Mouse (Mus musculus) lung, postnatal 10 days (tissue): ENCODE measurements around the gene Gm42957.
A peak's percentile ranks its signal among the peaks of the same experiment; 100 is the strongest.
"Not testable (repeated sequence)": the region's sequence is repeated elsewhere in the genome, so short reads cannot be mapped to it uniquely, and the experiment has no call there.

Experiments used
- DNase-seq: peaks from one replicate; pipeline ENCODE4 v3.0.0; 2021

The Gm42957 gene

GRCm38 (mm10) chr3:96629729-96630600, 5.3 kb upstream of the Gm42957 start, which contains the start of gene Rbm8a:
Gene Rbm8a, plus strand, starts transcription at chr3:96629933.
- peak; percentile 98 for DNase-seq

GRCm38 (mm10) chr3:96632058-96632457, 3.2 kb upstream of the Gm42957 start:
- DNase-seq: no peak

- DNase-seq: no peak
Measured at GRCm38 (mm10) chr3:96634015-96634414, 1.3 kb upstream of the Gm42957 start.

- DNase-seq: no peak
Measured at GRCm38 (mm10) chr3:96635906-96636305, 632 bp downstream of the Gm42957 start.

- DNase-seq: no peak
Measured at GRCm38 (mm10) chr3:96636448-96636847, 1.2 kb downstream of the Gm42957 start.

- DNase-seq: peak; percentile 74
Measured at GRCm38 (mm10) chr3:96639219-96639618, 3.9 kb downstream of the Gm42957 start.

- DNase-seq: peak; percentile 78
Measured at GRCm38 (mm10) chr3:96645018-96645649, 9.9 kb downstream of the Gm42957 start, which contains the start of gene Itga10. Gene Itga10, plus strand, starts transcription at chr3:96645584.

- no peak for DNase-seq
Measured at GRCm38 (mm10) chr3:96647365-96647764, 12.1 kb downstream of the Gm42957 start.

- DNase-seq: no peak
Measured at GRCm38 (mm10) chr3:96660901-96661300, 25.6 kb downstream of the Gm42957 start.

GRCm38 (mm10) chr3:96662731-96663316, 27.6 kb downstream of the Gm42957 start:
- DNase-seq: no peak

GRCm38 (mm10) chr3:96663432-96664239, 28.4 kb downstream of the Gm42957 start:
- peak; percentile 91 for DNase-seq

- not testable (repeated sequence) for DNase-seq
Measured at GRCm38 (mm10) chr3:96665732-96666363, 30.6 kb downstream of the Gm42957 start.

- no peak for DNase-seq
Measured at GRCm38 (mm10) chr3:96666916-96667315, 31.6 kb downstream of the Gm42957 start.

- peak; percentile 33 for DNase-seq
Measured at GRCm38 (mm10) chr3:96667316-96667715, 32.0 kb downstream of the Gm42957 start.

- no peak for DNase-seq
Measured at GRCm38 (mm10) chr3:96668424-96669067, 33.3 kb downstream of the Gm42957 start.

GRCm38 (mm10) chr3:96669727-96670468, 34.6 kb downstream of the Gm42957 start, which contains the start of gene Ankrd35:
Gene Ankrd35, plus strand, starts transcription at chr3:96670131.
- DNase-seq: peak; percentile 91

- no peak for DNase-seq
Measured at GRCm38 (mm10) chr3:96671519-96671918, 36.2 kb downstream of the Gm42957 start.

GRCm38 (mm10) chr3:96673514-96673913, 38.2 kb downstream of the Gm42957 start:
- no peak for DNase-seq

GRCm38 (mm10) chr3:96674442-96674841, 39.2 kb downstream of the Gm42957 start:
- DNase-seq: no peak

GRCm38 (mm10) chr3:96675171-96675570, 39.9 kb downstream of the Gm42957 start:
- no peak for DNase-seq

- DNase-seq: no peak
Measured at GRCm38 (mm10) chr3:96675690-96676089, 40.4 kb downstream of the Gm42957 start.
